Mouse (Mus musculus) liver, embryonic 12.5 days (tissue): ENCODE measurements around the gene Clcnkb. TPM values are rescaled to one million over a fixed set of nuclear protein-coding genes. Genes with fewer than 3 reads are reported as not detected.

Source experiments
- ATAC-seq: fragments of 200-750 bp; cut with Nextera tagmentation; 2 replicates; pipeline ENCODE4 v1.8.0; 2017; ENCODE audit warnings: moderate number of reproducible peaks, mild to moderate bottlenecking, moderate library complexity
- H3K27ac ChIP-seq: fragments of 300-500 bp; sonication (generic); 2 replicates; pipeline ENCODE4 v1.5.1; 2016; ENCODE audit warnings: mild to moderate bottlenecking
- H3K27me3 ChIP-seq: fragments of 300-500 bp; sonication (generic); replicated peaks from 2 replicates; pipeline ENCODE4 v1.6.1; 2016; ENCODE audit warnings: mild to moderate bottlenecking, moderate library complexity
- H3K36me3 ChIP-seq: fragments of 300-500 bp; sonication (generic); 2 replicates; pipeline ENCODE4 v1.6.1; 2016; ENCODE audit warnings: mild to moderate bottlenecking, moderate library complexity
- H3K4me1 ChIP-seq: fragments of 300-500 bp; sonication (generic); 2 replicates; pipeline ENCODE4 v1.6.1; 2016
- H3K4me2 ChIP-seq: fragments of 300-500 bp; sonication (generic); 2 replicates; pipeline ENCODE4 v1.6.1; 2016; ENCODE audit warnings: mild to moderate bottlenecking, moderate library complexity
- H3K4me3 ChIP-seq: fragments of 300-500 bp; sonication (generic); 2 replicates; pipeline ENCODE4 v1.5.1; 2016; ENCODE audit warnings: mild to moderate bottlenecking, moderate library complexity
- H3K9ac ChIP-seq: fragments of 300-500 bp; sonication (generic); 2 replicates; pipeline ENCODE4 v1.6.1; 2016; ENCODE audit warnings: mild to moderate bottlenecking, moderate library complexity
- H3K9me3 ChIP-seq: fragments of 300-500 bp; sonication (generic); replicated peaks from 2 replicates; pipeline ENCODE4 v1.6.1; 2016; ENCODE audit warnings: mild to moderate bottlenecking, moderate library complexity
- WGBS: fragments of 180-500 bp; shearing (Covaris S2); methylation state at CpG from one replicate; pipeline ENCODE4 v1.1.7; 2016; ENCODE audit not compliant: insufficient replicate concordance; 5-methylcytosine and 5-hydroxymethylcytosine counted together
- polyA plus RNA-seq: library from polyadenylated mRNA; unstranded; fragments of >200 nt; fragmentation: Nextera tagmentation; extraction: Ambion mirVana; gene quantifications from 2 replicates; pipeline ENCODE4 v1.2.1, GENCODE M21; 2016

The Clcnkb gene
- polyA plus RNA-seq, 1 experiment from 2014 or later, result not detected

DNA sequence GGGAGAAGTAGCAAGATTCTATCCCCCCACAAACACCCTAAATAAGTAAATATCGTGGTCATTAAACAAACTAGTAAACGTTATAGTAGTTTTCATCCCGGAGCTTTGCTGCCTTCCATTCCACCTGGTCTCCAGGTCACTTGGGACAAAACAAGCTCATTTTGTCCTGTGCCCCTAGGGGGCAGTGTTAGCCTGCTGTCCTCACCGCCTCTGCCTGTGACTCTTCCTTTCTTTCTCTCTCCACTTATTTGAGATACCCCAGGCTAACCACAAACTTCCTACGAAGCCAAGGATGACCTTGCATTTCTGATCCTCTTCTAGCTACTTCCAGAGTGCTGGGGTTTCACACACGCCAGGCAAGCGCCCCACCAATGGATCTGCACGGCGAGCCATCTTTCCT lies 15.2 kb upstream of the Clcnkb start:
- 30% methylated on average over 9 of the region's 9 CpGs for whole genome bisulfite sequencing
- H3K4me1 ChIP-seq, result peaks cover 2% of the 10 kb centered on the region; the same call in 1 of the 2 replicates
- no peaks in the 10 kb centered on the region for H3K9me3 ChIP-seq
- peaks cover 46% of the 10 kb centered on the region for H3K27me3 ChIP-seq
- ATAC-seq, result no peak
- H3K27ac ChIP-seq, result no peak overlapping the region
- H3K9ac ChIP-seq, result no peak overlapping the region
- H3K4me3 ChIP-seq, result no peak overlapping the region
- no peak overlapping the region for H3K4me2 ChIP-seq
- H3K36me3 ChIP-seq, result no peaks in the 10 kb centered on the region

DNA sequence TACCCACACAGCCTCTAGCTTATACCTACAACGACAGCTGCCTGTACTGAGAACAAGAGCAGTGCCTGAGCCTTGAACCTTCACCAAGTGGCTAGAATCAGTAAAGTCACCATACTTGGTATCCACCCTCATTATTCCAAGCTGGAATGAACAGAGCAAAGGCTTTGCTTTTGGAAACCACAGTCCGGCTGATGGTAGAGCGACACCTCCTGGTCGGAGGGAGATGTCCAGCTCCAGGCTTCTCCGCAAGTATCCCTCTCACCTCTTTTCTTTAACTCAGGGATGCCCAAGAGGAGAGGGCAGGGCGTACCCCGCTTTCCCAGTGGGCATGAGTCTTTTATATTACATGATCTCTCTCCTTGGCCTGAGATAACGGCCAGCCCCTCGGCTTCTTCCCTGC lies 14.0 kb upstream of the Clcnkb start:
- peaks cover 9% of the 10 kb centered on the region; the same call in 1 of the 2 replicates for H3K4me1 ChIP-seq
- no peak overlapping the region for H3K4me3 ChIP-seq
- ATAC-seq, result no peak
- no peaks in the 10 kb centered on the region for H3K36me3 ChIP-seq
- no peak overlapping the region for H3K4me2 ChIP-seq
- WGBS, result 41% methylated on average over 9 of the region's 9 CpGs
- no peak overlapping the region for H3K9ac ChIP-seq
- peaks cover 58% of the 10 kb centered on the region for H3K27me3 ChIP-seq
- H3K27ac ChIP-seq, result no peak overlapping the region
- no peaks in the 10 kb centered on the region for H3K9me3 ChIP-seq

DNA sequence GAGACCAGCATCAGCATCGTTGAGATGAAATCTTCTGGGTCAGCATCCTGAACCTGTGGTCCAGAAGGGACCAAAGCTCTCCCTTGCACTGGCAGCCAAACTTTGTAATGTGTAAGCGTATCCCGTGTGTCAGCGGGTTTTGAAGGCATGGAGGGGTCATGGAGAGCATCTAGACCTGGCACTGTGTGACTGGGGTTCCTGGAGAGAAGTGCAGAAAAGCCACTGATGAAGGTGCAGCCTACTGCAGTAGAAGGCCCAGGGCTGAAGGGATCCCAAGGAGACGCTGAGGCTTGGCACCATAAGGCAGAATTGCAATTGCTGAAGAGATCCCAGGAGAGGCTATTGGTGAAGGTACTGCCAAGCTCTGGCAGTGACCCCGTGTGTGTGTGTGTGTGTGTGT lies 13.6 kb upstream of the Clcnkb start:
- no peak overlapping the region for H3K9ac ChIP-seq
- no peak overlapping the region for H3K4me3 ChIP-seq
- ATAC-seq, result no peak
- H3K27me3 ChIP-seq, result peaks cover 62% of the 10 kb centered on the region
- no peaks in the 10 kb centered on the region for H3K36me3 ChIP-seq
- H3K4me2 ChIP-seq, result no peak overlapping the region
- no peak overlapping the region for H3K27ac ChIP-seq
- 61% methylated on average over 6 of the region's 6 CpGs for WGBS
- no peaks in the 10 kb centered on the region for H3K9me3 ChIP-seq
- H3K4me1 ChIP-seq, result peaks cover 9% of the 10 kb centered on the region; the same call in 1 of the 2 replicates

GRCm38 (mm10) chr4:141427921-141428320 lies 12.1 kb upstream of the Clcnkb start:
- Histone ChIP-seq H3K27ac (no peak overlapping the region), H3K9ac (no peak overlapping the region), H3K36me3 (no peaks in the 10 kb centered on the region), H3K4me2 (no peak overlapping the region), H3K4me3 (no peak overlapping the region), H3K9me3 (no peaks in the 10 kb centered on the region), H3K27me3 (peaks cover 77% of the 10 kb centered on the region), H3K4me1 (peaks cover 9% of the 10 kb centered on the region; the same call in 1 of the 2 replicates)
- 72% methylated on average over 13 of the region's 13 CpGs for WGBS
- no peak for ATAC-seq

- Histone ChIP-seq H3K27ac (no peak overlapping the region), H3K36me3 (no peaks in the 10 kb centered on the region), H3K4me1 (peaks cover 9% of the 10 kb centered on the region; the same call in 1 of the 2 replicates), H3K4me2 (no peak overlapping the region), H3K9me3 (no peaks in the 10 kb centered on the region), H3K4me3 (no peak overlapping the region), H3K27me3 (peaks cover 83% of the 10 kb centered on the region), H3K9ac (no peak overlapping the region)
- WGBS, result 68% methylated on average over 10 of the region's 10 CpGs
- no peak for ATAC-seq
Observed at GRCm38 (mm10) chr4:141426796-141427745, 11.3 kb upstream of the Clcnkb start.

- Histone ChIP-seq H3K27me3 (peaks cover 86% of the 10 kb centered on the region), H3K36me3 (no peaks in the 10 kb centered on the region), H3K4me3 (peak overlapping the region; percentile 26), H3K27ac (no peak overlapping the region), H3K4me1 (peaks cover 16% of the 10 kb centered on the region), H3K4me2 (peak overlapping the region; percentile 63), H3K9me3 (no peaks in the 10 kb centered on the region), H3K9ac (peak overlapping the region; percentile 2; the same call in 1 of the 2 replicates)
- 7% methylated on average over 33 of the region's 36 CpGs for WGBS
- ATAC-seq, result peak; percentile 45; the same call in 1 of the 2 replicates
Observed at GRCm38 (mm10) chr4:141425484-141426479, 10.0 kb upstream of the Clcnkb start.

DNA sequence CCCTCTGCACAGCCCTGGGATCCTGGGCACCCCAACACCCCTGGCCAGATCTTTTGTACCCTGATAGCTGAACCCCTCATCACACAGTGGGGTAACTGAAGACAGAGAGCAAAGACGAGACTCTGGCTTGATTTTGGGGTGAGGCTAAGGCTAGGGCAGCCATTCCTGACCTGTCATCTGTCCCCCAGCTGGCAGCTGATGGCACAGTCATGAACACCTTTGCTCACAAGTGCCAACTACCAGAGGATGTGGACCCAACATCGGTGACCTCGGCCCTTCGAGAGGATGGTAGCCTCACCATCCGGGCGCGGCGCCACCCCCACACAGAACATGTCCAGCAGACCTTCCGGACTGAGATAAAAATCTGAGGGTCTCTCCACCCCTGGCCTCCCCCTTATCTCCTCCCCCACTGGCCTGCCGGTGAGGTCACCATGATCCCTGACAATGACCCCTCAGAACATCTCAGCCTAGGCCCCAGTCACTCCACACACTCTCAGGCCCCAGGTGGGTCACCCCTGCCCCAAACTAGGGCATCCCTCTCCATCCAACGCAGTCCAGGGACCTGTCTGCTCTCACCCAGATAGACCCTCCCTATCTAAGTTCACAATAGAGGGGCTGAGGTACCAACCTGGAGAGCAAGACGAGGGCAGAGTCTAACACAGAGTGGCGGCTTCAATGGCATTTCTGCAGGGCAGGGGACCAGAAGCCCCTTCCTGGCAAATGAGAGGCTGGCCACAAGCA lies 8.0 kb upstream of the Clcnkb start:
- no peak overlapping the region for H3K9ac ChIP-seq
- peaks cover 94% of the 10 kb centered on the region for H3K27me3 ChIP-seq
- no peaks in the 10 kb centered on the region for H3K36me3 ChIP-seq
- 68% methylated on average over 13 of the region's 13 CpGs for WGBS
- H3K9me3 ChIP-seq, result no peaks in the 10 kb centered on the region
- no peak overlapping the region for H3K4me3 ChIP-seq
- no peak for ATAC-seq
- H3K27ac ChIP-seq, result no peak overlapping the region
- H3K4me1 ChIP-seq, result peaks cover 26% of the 10 kb centered on the region
- no peak overlapping the region for H3K4me2 ChIP-seq

DNA sequence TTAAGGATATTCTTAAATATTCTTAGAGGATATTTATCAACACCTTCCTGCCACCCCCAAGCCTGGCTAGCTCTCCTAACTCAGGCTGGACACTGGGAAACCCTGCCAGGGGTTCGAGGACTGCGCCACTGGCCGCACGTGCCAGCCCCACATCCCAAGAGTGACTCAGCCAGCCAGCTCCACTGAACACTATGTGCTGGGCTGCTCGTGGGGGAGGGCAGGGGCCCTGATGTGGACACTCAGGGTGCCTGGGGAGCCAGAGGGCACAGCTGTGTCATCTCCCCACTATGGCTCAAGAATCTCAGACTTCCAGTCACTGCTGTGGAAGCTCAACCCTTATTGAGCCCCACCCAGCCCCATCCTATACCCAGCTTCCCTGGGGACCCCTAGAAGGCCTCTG lies 7.5 kb upstream of the Clcnkb start:
- no peak overlapping the region for H3K27ac ChIP-seq
- H3K9me3 ChIP-seq, result no peaks in the 10 kb centered on the region
- H3K36me3 ChIP-seq, result no peaks in the 10 kb centered on the region
- no peak overlapping the region for H3K4me3 ChIP-seq
- 69% methylated on average over 5 of the region's 5 CpGs for WGBS
- H3K4me1 ChIP-seq, result peaks cover 26% of the 10 kb centered on the region
- no peak overlapping the region for H3K9ac ChIP-seq
- no peak overlapping the region for H3K4me2 ChIP-seq
- ATAC-seq, result no peak
- H3K27me3 ChIP-seq, result peaks cover 88% of the 10 kb centered on the region

GRCm38 (mm10) chr4:141422841-141423240 lies 7.0 kb upstream of the Clcnkb start:
- 59% methylated on average over 5 of the region's 5 CpGs for WGBS
- H3K36me3 ChIP-seq, result no peaks in the 10 kb centered on the region
- peaks cover 26% of the 10 kb centered on the region for H3K4me1 ChIP-seq
- ATAC-seq, result no peak
- peaks cover 84% of the 10 kb centered on the region for H3K27me3 ChIP-seq
- H3K4me3 ChIP-seq, result no peak overlapping the region
- no peaks in the 10 kb centered on the region for H3K9me3 ChIP-seq
- H3K9ac ChIP-seq, result no peak overlapping the region
- H3K4me2 ChIP-seq, result no peak overlapping the region
- no peak overlapping the region for H3K27ac ChIP-seq

DNA sequence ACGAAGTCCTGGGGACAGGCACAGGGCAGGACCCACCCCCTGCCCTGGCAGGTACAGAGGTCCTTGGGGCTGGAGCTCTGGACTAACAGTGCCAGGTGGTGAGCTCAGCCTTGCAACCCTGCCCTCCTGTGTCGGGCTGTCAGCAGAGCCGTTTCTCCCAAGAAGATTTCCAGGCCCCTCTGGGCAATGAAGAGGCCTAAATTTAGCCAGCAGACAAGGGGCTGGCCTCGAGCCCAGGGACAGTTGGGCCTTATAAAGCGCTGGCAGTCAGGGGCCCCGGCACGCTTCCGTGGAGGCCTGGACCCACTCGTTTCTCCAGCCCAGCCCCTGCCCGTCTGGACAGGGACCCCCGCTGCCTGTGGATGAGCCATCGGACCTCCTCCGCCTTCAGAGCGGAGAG lies 5.6 kb upstream of the Clcnkb start:
- ATAC-seq, result no peak
- no peak overlapping the region for H3K9ac ChIP-seq

DNA sequence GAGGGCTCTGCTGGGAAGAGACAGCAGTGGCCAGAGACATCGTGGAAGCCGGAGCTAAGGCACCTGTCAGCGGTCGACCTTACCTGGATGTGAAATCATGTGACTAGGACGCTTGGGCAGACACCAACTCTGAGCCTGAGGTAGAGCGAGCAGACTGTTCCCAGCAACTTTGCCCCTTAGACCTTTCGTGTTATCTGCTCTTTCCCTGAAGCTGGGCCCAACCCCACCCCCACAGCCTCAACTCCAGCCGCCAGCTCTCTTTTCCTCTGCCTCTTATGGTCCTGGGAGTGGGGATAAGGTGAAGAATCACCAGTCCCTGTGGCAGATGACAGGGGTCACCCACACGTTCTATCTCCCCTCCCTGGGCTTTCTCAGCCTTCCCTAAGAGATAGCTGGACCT lies 5.1 kb upstream of the Clcnkb start:
- H3K9ac ChIP-seq, result no peak overlapping the region
- no peaks in the 10 kb centered on the region for H3K36me3 ChIP-seq
- no peak overlapping the region for H3K4me2 ChIP-seq
- peaks cover 66% of the 10 kb centered on the region for H3K27me3 ChIP-seq
- H3K9me3 ChIP-seq, result no peaks in the 10 kb centered on the region
- H3K4me3 ChIP-seq, result no peak overlapping the region
- no peak overlapping the region for H3K27ac ChIP-seq
- 33% methylated on average over 9 of the region's 9 CpGs for WGBS
- peaks cover 23% of the 10 kb centered on the region for H3K4me1 ChIP-seq
- ATAC-seq, result no peak

More for the DNA sequence above, 5.6 kb upstream of the Clcnkb start:
- H3K4me2 ChIP-seq, result no peak overlapping the region
- WGBS, result 58% methylated on average over 14 of the region's 14 CpGs
- peaks cover 71% of the 10 kb centered on the region for H3K27me3 ChIP-seq
- H3K9me3 ChIP-seq, result no peaks in the 10 kb centered on the region
- H3K4me3 ChIP-seq, result no peak overlapping the region
- H3K4me1 ChIP-seq, result peaks cover 26% of the 10 kb centered on the region
- H3K27ac ChIP-seq, result no peak overlapping the region
- no peaks in the 10 kb centered on the region for H3K36me3 ChIP-seq
